Mouse (Mus musculus) neural tube, embryonic 14.5 days (tissue): ENCODE results near the gene Dnajb1. TPM values are rescaled to one million over a fixed set of nuclear protein-coding genes. Genes with fewer than 3 reads are reported as not detected.
A peak's percentile ranks its signal among the peaks of the same experiment; 100 is the strongest.

Experiments
- ATAC-seq: fragments of 200-750 bp; cut with Nextera tagmentation; 2 replicates; pipeline ENCODE4 v1.8.0; 2017; ENCODE audit warnings: low read depth, mild to moderate bottlenecking, moderate TSS enrichment, moderate library complexity
- H3K27ac ChIP-seq: fragments of 300-500 bp; sonication (generic); 2 replicates; pipeline ENCODE4 v1.5.1; 2014; ENCODE audit warnings: low read depth, mild to moderate bottlenecking, control low read depth, low read length, moderate library complexity, mixed read lengths
- H3K27me3 ChIP-seq: fragments of 300-500 bp; sonication (generic); 2 replicates; pipeline ENCODE4 v1.6.1; 2014; ENCODE audit warnings: low read length; ENCODE audit not compliant: control insufficient read depth, insufficient read depth
- H3K36me3 ChIP-seq: fragments of 300-500 bp; sonication (generic); 2 replicates; pipeline ENCODE4 v1.6.1; 2014; ENCODE audit warnings: low read length, mixed read lengths; ENCODE audit not compliant: control insufficient read depth, insufficient read depth
- H3K4me1 ChIP-seq: fragments of 300-500 bp; sonication (generic); 2 replicates; pipeline ENCODE4 v1.6.1; 2014; ENCODE audit warnings: low read length; ENCODE audit not compliant: control insufficient read depth, insufficient read depth
- H3K4me2 ChIP-seq: fragments of 300-500 bp; sonication (generic); 2 replicates; pipeline ENCODE4 v1.6.1; 2014; ENCODE audit warnings: mild to moderate bottlenecking, low read depth, low read length, control low read depth
- H3K4me3 ChIP-seq: fragments of 300-500 bp; sonication (generic); 2 replicates; pipeline ENCODE4 v1.5.1; 2014; ENCODE audit warnings: low read depth, low read length, control low read depth, mixed read lengths
- H3K9ac ChIP-seq: fragments of 300-500 bp; sonication (generic); replicated peaks from 2 replicates; pipeline ENCODE4 v1.6.1; 2014; ENCODE audit warnings: low read depth, mild to moderate bottlenecking, control low read depth, low read length, mixed read lengths
- H3K9me3 ChIP-seq: fragments of 300-500 bp; sonication (generic); 2 replicates; pipeline ENCODE4 v1.6.1; 2016; ENCODE audit warnings: low read length; ENCODE audit not compliant: control insufficient read depth
- WGBS: fragments of 180-500 bp; shearing (Covaris S2); extraction: QIAGEN DNeasy Blood & Tissue Kit; methylation state at CpG from one replicate; pipeline ENCODE4 v1.1.7; 2014; 5-methylcytosine and 5-hydroxymethylcytosine counted together
- polyA plus RNA-seq: library from polyadenylated mRNA; unstranded; fragments of >200 nt; fragmentation: Nextera tagmentation; extraction: Ambion mirVana; gene quantifications from 2 replicates; pipeline ENCODE4 v1.2.1, GENCODE M21; 2014

The Dnajb1 gene
- polyA plus RNA-seq, 1 experiment from 2014 or later, result 55.2 TPM

DNA sequence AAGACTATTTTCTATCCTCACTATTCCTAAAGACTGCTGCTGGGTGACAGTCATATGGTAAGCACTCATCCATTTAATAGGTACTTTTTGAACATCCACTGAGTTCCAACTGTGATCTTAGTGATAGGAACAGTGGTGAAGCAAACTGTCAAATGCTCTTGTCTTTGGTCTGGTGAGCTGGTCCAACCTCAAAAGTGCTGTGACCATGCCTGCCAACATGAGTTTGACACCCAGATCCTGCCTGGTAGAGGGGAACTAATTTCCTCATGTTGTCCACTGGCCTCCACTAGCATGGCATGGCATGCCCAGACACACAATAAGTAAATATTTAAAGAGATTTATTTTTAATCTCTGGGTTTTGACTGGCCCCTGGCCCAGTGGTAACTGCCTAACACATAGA is 8.6 kb downstream of the Dnajb1 start:
- ATAC-seq, result no peak
- Histone ChIP-seq H3K36me3 (peaks cover 15% of the 10 kb centered on the region), H3K9me3 (no peaks in the 10 kb centered on the region), H3K27me3 (no peaks in the 10 kb centered on the region), H3K4me1 (no peaks in the 10 kb centered on the region), H3K27ac (no peak overlapping the region), H3K4me2 (no peak overlapping the region), H3K4me3 (no peak overlapping the region), H3K9ac (no peak overlapping the region)

DNA sequence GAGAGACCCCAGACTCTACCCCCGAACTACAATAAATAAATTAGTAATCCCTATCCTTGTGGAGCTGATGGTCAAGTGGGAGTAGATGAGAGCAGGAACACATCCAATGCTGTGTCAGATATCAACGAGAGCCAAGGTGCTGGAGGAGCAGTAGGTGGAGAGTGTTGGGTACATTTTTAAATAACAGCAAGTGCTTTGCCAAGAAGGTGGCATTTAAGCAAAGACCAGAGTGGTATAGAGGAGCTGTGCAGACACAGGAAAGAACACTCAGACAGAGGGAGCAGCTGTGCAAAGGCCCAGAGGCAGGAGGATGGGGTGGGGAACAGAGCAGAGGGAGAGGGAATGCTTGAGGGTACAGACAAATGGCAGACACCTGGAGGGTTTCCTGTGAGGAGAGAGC is 9.1 kb downstream of the Dnajb1 start:
- no peak overlapping the region for H3K4me2 ChIP-seq
- no peak overlapping the region for H3K4me3 ChIP-seq
- H3K9ac ChIP-seq, result no peak overlapping the region
- no peaks in the 10 kb centered on the region for H3K4me1 ChIP-seq
- H3K27ac ChIP-seq, result no peak overlapping the region
- H3K9me3 ChIP-seq, result no peaks in the 10 kb centered on the region
- no peaks in the 10 kb centered on the region for H3K27me3 ChIP-seq
- H3K36me3 ChIP-seq, result peaks cover 10% of the 10 kb centered on the region
- ATAC-seq, result no peak
- 81% methylated on average over 2 of the region's 2 CpGs for WGBS

DNA sequence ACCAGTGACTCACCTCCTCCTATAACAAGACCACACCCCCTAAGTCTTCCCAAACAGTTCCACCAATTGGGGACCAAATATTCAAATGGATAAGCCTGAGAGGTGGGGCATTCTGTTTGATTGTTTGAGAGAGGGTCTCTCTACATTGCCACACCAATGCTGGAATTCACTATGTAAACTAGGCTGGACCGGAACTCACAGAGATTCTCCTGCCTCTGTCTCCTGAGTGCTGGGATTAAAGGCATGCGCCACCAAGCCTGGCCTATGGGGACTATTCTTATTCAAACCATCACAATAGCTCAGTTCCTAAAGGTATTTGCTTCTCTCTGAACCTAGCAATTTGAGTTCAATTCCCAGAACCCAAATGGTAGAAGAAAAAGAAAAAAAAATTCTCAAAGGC is 10.6 kb downstream of the Dnajb1 start:
- Histone ChIP-seq H3K9ac (no peak overlapping the region), H3K9me3 (no peaks in the 10 kb centered on the region), H3K36me3 (no peaks in the 10 kb centered on the region), H3K4me1 (no peaks in the 10 kb centered on the region), H3K27ac (no peak overlapping the region), H3K4me2 (no peak overlapping the region), H3K4me3 (no peak overlapping the region), H3K27me3 (no peaks in the 10 kb centered on the region)
- 95% methylated on average over 2 of the region's 2 CpGs for WGBS
- ATAC-seq, result no peak

DNA sequence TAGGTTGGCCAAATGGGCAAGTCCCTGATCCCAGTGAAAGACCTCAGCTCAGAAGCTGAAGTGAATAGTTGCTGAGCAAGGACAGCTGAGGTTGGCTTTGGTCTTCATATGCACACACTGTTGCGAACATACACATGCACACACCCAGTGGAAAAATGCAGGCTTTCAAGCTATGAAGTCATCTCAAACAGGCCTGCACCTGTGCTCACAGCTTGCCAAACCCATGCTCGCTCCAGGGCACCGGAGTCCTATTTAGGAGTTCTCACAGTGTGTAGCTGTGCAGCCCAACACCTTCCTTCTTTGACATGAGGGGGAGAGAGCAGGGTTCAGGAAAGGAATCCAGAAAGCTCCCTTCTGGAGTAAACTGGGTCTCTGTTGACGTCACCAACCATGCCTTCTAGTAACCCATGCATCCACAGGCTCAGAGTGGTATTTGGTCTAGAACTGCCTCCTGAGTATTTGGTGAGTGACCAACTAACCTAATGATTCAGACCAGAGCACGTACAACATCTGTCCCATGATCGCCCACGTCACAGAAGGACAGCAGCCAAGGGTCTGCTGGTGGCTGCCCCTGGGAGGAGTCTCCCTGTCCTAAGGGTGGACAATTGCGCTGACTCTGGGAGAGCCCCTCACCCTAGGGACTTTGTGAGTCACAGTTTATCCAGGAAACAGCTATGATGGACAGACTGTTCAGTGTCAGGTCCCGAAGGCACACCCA is 11.7 kb downstream of the Dnajb1 start:
- no peak overlapping the region for H3K9ac ChIP-seq
- WGBS, result 94% methylated on average over 9 of the region's 9 CpGs
- no peaks in the 10 kb centered on the region for H3K27me3 ChIP-seq
- H3K9me3 ChIP-seq, result no peaks in the 10 kb centered on the region
- H3K36me3 ChIP-seq, result no peaks in the 10 kb centered on the region
- ATAC-seq, result no peak
- H3K27ac ChIP-seq, result no peak overlapping the region
- H3K4me3 ChIP-seq, result no peak overlapping the region
- H3K4me1 ChIP-seq, result no peaks in the 10 kb centered on the region
- H3K4me2 ChIP-seq, result no peak overlapping the region

DNA sequence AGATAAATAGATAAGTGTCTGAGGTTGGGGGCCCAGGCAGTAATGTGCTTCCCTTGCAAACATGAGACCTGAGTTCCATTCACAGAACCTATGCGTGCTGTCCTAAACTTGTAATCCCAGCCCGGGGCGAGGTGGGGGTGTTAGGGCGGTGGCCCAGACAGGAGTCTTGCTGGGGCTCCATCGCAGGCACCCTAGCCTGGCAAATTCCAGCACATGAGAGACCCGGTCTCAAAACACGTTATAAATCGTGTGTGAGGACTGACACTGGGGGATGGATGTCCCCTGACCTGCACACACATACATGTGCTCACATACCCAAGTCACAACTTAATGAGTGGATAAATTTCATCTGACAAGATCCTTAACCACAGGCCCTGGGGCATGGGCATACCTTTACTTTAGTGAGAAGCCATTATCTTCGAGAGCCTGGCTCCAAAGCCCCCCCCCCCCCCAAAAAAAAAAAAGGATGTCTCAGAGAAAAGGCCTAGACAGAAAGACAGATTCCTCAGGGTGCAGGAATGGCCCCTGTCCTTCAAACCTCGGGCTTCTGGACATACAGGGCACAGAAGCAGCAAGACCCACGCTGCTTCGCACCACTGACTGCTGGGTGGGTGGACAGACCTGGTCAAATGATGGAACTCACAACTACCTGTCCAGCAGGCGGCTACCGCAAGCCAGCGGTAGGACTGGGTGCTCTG is 13.8 kb downstream of the Dnajb1 start:
- H3K27ac ChIP-seq, result peak overlapping the region; percentile 30; the same call in 1 of the 2 replicates

DNA sequence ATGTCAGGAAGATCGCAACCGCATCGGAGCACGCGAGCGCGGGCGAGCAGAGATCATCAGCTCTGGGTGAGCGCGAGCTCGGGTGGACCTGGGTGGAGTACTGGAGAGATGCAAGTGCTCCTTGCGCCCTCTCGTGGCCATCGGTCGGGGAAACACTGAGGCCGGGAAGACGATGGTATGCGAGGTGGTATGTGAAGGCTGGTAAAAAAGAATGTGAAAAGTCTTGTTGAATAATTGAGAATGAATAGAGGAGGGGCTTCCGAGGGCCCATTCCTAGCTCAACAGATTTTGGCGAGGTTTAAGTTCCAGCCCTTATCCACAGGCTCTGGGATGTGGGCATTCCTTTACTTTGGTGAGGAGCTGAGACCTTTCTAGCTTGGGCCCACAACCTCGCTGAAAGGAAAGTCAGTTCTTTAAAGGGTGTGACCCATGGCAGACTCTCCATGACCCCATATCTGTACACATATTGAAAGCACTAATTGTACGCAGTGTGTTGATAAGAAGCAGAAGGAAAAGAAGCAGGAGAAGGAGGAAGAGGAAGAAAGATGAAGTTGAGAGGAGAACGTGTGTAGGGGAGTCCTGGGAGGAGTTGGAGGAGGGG is 14.5 kb downstream of the Dnajb1 start:
- Histone ChIP-seq H3K27me3 (no peaks in the 10 kb centered on the region), H3K9me3 (no peaks in the 10 kb centered on the region), H3K4me1 (no peaks in the 10 kb centered on the region), H3K36me3 (no peaks in the 10 kb centered on the region), H3K4me3 (peak overlapping the region; percentile 27), H3K27ac (peak overlapping the region; percentile 30; the same call in 1 of the 2 replicates), H3K4me2 (peak overlapping the region; percentile 59), H3K9ac (no peak overlapping the region; the same call in 1 of the 2 replicates)
- WGBS, result 11% methylated on average over 23 of the region's 23 CpGs
- ATAC-seq, result peak; percentile 97

More for the DNA sequence above, 13.8 kb downstream of the Dnajb1 start:
- peak overlapping the region; percentile 59 for H3K4me2 ChIP-seq
- peak overlapping the region; percentile 27 for H3K4me3 ChIP-seq
- H3K4me1 ChIP-seq, result no peaks in the 10 kb centered on the region
- H3K9ac ChIP-seq, result no peak overlapping the region; the same call in 1 of the 2 replicates
- 53% methylated on average over 15 of the region's 15 CpGs for WGBS
- H3K27me3 ChIP-seq, result no peaks in the 10 kb centered on the region
- H3K9me3 ChIP-seq, result no peaks in the 10 kb centered on the region
- no peaks in the 10 kb centered on the region for H3K36me3 ChIP-seq
- ATAC-seq, result peak; percentile 53

DNA sequence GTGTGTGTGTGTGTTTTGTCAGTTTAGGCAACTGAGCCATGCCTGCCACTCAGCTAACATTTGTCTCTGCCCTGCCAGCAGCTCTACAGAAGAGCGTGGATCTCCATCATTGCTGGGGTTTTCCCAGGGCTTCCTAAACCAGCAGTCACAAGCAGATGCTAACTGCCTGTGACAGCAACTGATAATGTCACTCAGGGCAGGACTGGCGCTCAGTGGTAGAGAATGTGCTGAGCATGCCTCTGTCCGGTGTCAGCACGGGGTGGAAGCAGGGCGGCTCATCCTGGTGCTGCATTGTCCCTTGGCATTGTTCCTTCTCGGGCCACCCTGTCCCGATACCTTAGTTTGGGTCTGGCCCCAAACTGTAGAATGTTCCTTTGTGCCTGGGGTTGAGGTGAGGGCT is 15.6 kb downstream of the Dnajb1 start:
- Histone ChIP-seq H3K27me3 (no peaks in the 10 kb centered on the region), H3K4me3 (no peak overlapping the region), H3K4me2 (no peak overlapping the region), H3K9me3 (no peaks in the 10 kb centered on the region), H3K4me1 (no peaks in the 10 kb centered on the region), H3K9ac (no peak overlapping the region), H3K27ac (no peak overlapping the region), H3K36me3 (no peaks in the 10 kb centered on the region)
- 90% methylated on average over 7 of the region's 7 CpGs for WGBS
- ATAC-seq, result no peak

DNA sequence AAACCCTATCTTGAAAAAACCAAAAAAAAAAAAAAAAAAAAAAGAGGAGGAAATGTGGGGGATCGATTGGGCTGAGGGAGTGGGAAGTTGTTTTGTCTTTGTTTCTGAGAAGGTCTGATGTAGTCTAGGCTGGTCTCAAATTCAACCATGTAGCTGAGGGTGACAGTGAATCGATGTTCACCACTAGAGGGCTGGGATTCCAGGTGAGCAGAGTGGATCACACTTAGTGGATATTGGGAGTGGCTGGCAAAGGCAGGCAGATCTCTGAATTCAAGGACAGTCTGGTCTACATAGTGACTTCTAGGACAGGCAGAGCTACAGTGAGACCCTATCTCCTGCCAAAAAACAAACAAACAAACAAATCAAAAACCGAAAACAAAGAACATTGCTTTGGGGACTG is 16.7 kb downstream of the Dnajb1 start:
- Histone ChIP-seq H3K9ac (no peak overlapping the region), H3K4me2 (no peak overlapping the region), H3K4me3 (no peak overlapping the region), H3K36me3 (no peaks in the 10 kb centered on the region), H3K27ac (no peak overlapping the region), H3K27me3 (no peaks in the 10 kb centered on the region), H3K9me3 (no peaks in the 10 kb centered on the region), H3K4me1 (no peaks in the 10 kb centered on the region)
- 47% methylated on average over 3 of the region's 3 CpGs for WGBS
- no peak for ATAC-seq

DNA sequence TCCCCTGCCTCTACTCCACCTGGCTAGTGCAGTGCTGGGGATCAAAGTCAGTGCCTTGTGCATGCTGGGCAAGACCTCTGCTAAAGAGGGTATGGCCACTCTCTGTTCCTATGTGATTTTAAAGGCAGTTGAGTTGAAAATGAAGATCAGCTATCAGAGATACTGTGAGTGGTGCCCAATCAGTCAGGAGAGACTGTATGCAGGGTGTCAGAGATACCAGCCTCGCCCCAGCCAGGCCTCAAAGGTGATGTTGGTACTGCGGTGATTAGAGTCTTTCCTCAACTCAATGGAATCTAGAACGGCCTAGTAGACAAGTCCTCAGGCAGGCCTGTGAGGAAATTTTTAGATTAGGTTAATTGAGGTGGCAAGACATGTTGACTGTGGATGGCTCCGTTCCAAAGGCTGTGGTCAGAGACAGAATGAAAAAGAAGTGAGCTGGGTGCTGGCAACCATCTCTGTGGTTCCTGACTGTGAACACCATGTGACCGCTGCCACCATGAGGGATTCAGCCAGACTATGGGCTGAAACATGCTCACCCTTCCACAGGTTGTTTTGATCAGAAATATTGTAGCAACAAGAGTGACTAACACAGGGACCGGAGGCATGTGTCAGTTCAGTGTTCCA is 17.8 kb downstream of the Dnajb1 start:
- 94% methylated on average over 6 of the region's 6 CpGs for WGBS
- Histone ChIP-seq H3K9ac (no peak overlapping the region), H3K36me3 (no peaks in the 10 kb centered on the region), H3K4me2 (no peak overlapping the region), H3K4me3 (no peak overlapping the region), H3K4me1 (no peaks in the 10 kb centered on the region), H3K27ac (no peak overlapping the region), H3K9me3 (no peaks in the 10 kb centered on the region), H3K27me3 (no peaks in the 10 kb centered on the region)
- no peak for ATAC-seq
